Mouse (Mus musculus) A20 (cell line): ENCODE results near the gene Tlx2.

Experiments used
- DNase-seq: peaks from one replicate; pipeline ENCODE4 v3.0.0-alpha.2; 2011; ENCODE audit warnings: low read depth, low spot score

Tlx2 gene

DNA sequence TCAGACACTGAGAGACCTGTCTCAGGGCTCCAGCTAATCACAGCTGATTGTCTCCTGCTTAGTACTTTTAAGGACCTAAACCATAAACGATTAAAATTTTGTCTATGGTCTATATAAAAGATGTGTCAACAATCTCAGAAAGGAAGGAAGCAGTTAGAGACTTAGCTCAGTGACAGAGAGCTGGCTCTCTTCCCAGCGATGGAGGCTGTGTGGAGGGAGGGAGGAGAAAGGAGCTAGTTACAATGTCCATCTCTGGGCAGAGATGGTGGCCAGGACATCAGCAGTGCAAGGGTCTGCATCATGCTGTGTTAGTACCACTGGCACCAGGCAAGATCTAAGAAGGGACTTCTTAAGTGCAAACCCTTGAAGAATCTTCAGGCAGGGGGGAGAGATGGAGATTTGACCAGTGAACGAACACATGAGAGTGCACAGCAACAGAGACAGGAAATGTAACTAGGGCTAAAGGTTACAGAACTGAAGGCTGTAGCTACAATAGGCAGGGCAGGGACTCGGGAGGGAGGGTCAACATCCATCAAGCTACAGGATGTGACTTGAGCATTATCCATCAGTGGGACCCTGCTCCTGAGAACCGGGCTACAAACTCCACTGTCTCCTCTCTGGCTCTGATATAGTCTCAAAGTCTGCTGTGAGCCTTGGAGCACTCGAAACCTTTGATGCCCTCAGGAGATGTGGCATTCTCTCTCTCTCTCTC, 22.5 kb upstream of the Tlx2 start:
- DNase-seq, result no peak

DNA sequence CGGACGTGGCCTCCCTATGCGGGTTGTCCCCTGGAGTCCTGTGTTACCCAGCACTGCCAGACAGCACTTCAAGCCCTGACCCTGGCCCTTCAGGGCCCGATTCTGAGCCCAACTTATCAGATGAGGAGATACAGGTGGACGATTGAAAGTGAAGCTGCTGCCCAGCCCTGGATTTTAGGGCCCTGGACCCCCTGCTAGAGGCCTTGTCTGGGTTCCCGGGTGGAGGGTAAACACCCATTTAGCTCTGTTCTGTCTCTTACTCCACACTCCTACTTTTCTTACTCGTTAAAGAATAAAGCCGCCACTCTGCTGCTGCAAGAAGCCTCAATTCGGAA, 17.8 kb upstream of the Tlx2 start:
- DNase-seq, result no peak

DNA sequence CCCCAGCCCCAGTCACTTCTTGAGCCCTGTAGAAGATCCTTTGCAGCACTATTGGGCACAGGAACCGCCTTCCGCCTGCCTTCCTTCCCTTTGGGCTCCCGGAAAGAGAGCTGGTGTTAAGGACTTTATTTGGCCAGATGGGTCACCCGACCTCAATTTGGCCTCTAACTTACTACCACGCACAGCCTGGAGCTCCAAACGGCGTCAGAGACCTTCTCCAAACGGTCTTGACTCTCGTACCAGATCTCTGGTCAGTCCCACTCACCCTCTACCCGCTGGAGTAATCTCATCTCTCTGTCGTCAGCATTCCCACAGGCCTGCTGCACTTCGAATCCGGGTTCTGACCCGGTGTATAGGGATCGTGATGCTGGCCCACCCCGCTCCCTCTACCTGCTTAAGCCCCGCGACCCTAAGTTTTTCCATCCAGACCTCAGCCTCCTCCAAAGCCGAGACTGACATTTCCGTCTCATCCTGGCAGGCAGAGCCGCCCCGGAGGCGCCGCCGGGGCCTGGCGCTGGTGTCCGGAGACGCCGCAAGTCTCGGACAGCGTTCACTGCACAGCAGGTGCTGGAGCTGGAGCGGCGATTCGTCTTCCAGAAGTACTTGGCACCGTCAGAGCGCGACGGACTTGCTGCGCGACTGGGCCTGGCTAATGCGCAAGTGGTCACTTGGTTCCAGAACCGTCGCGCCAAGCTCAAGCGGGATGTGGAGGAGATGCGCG, 17.3 kb upstream of the Tlx2 start:
- no peak for DNase-seq

- no peak for DNase-seq
Observed at GRCm38 (mm10) chr6:83086121-83087035, 16.3 kb upstream of the Tlx2 start, which contains the start of gene Lbx2. TSS of gene Lbx2 (plus strand) at chr6:83086367.

GRCm38 (mm10) chr6:83084477-83084876, 14.4 kb upstream of the Tlx2 start:
- no peak for DNase-seq

GRCm38 (mm10) chr6:83083497-83083896, 13.4 kb upstream of the Tlx2 start:
- no peak for DNase-seq

GRCm38 (mm10) chr6:83080210-83080609, 10.1 kb upstream of the Tlx2 start:
- DNase-seq, result no peak

DNA sequence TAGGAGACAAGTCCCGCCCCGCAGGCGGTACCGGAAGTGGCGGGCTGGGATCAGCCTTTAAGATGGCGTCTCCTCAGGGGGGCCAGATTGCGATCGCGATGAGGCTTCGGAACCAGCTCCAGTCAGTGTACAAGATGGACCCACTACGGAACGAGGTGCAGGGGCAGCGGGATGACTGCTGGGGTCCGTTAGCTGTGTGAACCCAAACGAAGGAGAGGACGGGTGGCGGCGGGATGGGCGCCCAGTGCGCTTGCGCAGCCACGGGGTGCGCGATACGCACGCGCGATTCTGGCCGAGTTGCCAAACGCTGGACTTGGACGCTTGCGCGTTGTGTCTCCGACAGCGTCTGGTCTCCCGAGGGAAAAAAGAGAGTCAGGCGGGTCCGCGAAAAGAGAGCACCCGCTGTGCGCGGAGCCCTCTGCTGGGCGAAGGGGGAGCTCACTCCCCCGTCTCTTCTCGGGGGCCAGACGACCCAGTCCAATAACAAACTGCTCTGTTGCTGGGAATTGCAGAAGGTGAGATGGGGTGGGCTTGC, 8.3 kb upstream of the Tlx2 start:
- DNase-seq, result peak; percentile 93

- DNase-seq, result peak; percentile 32
Observed at GRCm38 (mm10) chr6:83077630-83078323, 7.7 kb upstream of the Tlx2 start, which contains the start of gene Pcgf1. TSS of gene Pcgf1 (plus strand) at chr6:83077869.

DNA sequence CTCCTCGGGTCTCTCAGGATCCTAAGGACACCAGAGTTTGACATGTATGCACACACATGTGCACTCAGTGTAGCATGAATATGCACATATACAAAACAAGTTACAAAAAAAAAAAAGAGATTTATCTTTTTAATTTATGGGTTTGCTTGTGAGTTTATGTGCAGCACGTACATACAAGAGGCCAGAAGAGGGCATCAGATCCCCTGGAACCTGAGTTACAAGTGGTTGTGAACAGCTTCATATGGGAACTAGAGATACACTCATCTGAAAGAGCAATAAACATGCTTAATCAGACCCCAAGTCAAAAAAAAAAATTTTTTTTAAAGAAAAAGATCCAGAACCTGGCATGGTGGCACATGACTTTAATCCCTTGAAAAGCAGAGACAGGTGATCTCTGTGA, 4.9 kb upstream of the Tlx2 start:
- DNase-seq, result peak; percentile 38

- DNase-seq, result no peak
Observed at GRCm38 (mm10) chr6:83071220-83071619, 1.1 kb upstream of the Tlx2 start.

DNA sequence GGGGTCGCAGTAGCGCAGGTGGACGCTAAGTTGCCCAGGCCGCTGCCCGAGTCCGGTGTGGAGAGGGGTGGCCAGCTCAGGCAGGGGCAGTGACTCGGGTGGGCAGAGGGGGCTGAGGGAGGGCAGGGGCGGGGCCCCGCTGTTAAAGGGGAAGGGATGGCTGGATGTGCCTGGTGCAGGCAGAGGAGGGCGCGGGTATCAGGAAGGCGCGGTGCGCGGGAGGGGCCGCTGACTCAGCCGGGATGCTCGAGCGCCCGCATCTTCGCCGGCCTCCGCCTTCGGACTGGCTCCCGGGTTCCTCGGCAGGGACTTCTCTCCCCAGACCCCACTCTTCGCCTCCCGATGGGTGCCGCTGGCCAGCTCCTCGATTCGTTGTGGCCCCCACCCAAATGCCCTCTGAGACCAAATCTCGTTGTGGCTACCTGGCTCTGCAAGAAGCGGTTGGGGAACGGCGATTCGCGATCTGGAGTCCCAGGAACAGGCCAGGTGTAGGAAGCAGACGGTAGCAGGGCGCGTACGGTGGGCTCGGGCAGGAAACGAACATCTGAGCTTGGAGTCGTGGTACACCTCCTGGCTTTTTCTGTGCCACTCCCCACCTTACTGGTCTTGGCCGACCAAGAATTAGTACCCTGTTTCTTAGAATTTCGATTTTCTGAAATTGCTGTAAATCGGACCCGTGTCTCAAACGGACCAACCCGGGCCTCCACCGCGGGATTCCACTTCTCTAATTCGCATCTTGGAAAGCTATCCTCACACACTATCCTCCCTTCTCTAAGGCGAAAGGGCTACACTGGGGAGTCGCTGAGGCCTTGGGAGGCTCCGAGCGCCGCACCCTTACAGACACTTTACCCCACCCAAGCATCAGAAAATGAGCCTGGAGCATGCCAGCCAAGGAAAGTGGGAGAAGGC, 472 bp upstream of the Tlx2 start:
- DNase-seq, result no peak

- DNase-seq, result no peak
Observed at GRCm38 (mm10) chr6:83069488-83070246, 426 bp downstream of the Tlx2 start.

DNA sequence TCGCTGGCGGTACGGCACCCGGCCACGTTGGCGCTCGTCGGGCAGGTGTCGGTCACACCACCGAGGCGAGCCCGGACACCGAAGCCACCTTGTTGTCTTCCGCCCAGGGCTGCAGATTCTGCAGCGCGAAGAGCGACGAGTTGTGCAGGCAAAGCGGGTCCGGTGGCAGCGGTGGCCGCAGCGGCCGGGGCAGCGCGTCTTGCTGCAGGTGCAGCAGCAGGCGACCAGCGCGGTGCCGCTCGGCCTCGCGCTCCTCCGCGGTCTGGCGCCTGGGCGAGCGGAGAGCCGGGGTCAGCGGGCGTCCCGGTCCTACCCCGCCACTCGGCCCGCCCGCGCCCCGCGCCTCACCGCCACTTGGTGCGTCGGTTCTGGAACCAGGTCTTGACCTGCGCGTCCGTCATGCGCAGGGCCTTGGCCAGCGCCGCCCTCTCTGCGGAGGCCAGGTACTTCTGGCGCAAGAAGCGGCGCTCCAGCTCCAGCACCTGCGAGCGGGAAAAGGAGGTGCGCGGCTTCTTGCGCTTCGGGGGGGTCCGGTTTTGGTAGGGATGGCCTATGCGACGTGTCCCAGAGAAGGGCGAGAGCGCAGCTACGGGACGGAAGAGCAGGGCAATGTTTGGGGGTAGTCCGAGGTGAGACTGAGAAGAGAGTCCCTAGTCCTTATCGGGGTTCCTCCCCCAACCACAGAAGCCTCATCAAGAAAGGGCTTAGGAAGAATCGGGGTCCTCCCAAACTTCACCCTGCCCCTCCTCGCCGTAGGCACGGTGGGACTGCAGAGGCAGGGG, 1.2 kb downstream of the Tlx2 start:
- no peak for DNase-seq

GRCm38 (mm10) chr6:83068221-83068620, 1.9 kb downstream of the Tlx2 start:
- no peak for DNase-seq

GRCm38 (mm10) chr6:83066441-83066840, 3.7 kb downstream of the Tlx2 start:
- no peak for DNase-seq

- DNase-seq, result no peak
Observed at GRCm38 (mm10) chr6:83065995-83066394, 4.1 kb downstream of the Tlx2 start.

DNA sequence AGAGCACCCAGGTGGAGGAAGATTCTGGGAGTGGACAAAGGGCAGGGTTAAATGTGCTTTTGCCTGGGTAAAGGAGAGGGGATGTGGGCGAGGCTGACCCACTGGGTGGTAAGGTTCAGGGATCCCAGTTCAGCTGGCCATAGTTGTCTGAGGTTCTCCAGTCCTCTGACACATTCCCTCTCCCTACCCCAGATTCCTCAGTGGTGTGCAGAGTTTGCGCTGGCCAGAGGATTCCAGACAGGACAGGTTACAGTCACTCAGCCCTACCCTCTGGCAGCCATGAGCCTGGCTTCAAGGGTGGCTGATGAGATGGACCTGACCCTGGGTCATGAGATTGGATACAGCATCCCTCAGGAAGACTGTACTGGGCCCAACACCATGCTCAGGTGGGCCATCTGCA, 11.4 kb downstream of the Tlx2 start:
- no peak for DNase-seq

DNA sequence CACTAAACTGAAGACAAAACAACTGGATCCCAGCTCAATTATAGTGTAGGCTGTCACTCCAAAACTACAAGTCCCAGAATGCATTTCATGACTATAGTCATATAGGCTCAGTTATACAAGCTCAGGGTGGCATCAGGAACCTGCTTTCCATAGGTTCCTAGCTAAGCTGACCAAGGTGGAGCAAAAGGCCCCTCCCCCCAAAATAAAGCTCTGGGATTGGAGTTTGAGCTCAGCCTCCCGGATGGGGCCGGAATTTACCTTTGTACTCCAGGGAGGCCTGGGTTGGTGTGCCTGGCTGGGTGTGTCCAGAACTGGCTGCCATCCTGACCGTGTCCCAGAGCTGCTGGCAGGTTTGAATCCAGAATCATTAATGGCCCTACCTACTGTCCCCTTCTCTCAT, 12.3 kb downstream of the Tlx2 start, which contains the start of gene Dqx1:
Dqx1 (plus strand) TSS at position 55 of the 400 bp plus-strand sequence.
- no peak for DNase-seq
